Mouse (Mus musculus) G1E (cell line): ENCODE results near the gene Slc35e1. TPM values are rescaled to one million over a fixed set of nuclear protein-coding genes. Genes with fewer than 3 reads are reported as not detected.
A peak's percentile ranks its signal among the peaks of the same experiment; 100 is the strongest.

Source experiments
- ATAC-seq: 2 replicates; pipeline ENCODE4 v1.8.0; 2016; ENCODE audit warnings: mild to moderate bottlenecking; ENCODE audit not compliant: insufficient number of reproducible peaks, poor library complexity, low FRiP score, severe bottlenecking; ENCODE audit errors: extremely low read depth
- DNase-seq: peaks from one replicate; pipeline ENCODE4 v3.0.0; 2012; ENCODE audit warnings: low spot score
- H3K27me3 ChIP-seq: 2 replicates; pipeline ENCODE4 v1.6.1; 2012; ENCODE audit warnings: mild to moderate bottlenecking, low read length, inconsistent platforms; ENCODE audit not compliant: insufficient read depth
- H3K36me3 ChIP-seq: replicated peaks from 2 replicates; pipeline ENCODE3; 2012; ENCODE audit warnings: mild to moderate bottlenecking, inconsistent platforms
- H3K4me1 ChIP-seq: 2 replicates; pipeline ENCODE4 v1.6.1; 2012; ENCODE audit warnings: low read depth, low read length, inconsistent platforms, mixed read lengths; ENCODE audit not compliant: insufficient read depth
- H3K4me3 ChIP-seq: 2 replicates; pipeline ENCODE4 v1.5.1; 2012; ENCODE audit warnings: low read depth, mild to moderate bottlenecking, inconsistent platforms, low read length, moderate library complexity, mixed read lengths
- H3K9me3 ChIP-seq: replicated peaks from 2 replicates; pipeline ENCODE4 v1.6.1; 2012; ENCODE audit warnings: inconsistent platforms
- CTCF ChIP-seq: IDR thresholded peaks from 2 replicates; pipeline ENCODE4 v1.5.1; 2012; ENCODE audit warnings: low read depth, low read length, inconsistent platforms, mixed read lengths
- GATA1 ChIP-seq: IDR thresholded peaks from 2 replicates; pipeline ENCODE4 v1.6.1; 2012; ENCODE audit warnings: borderline replicate concordance, low read length, inconsistent platforms, mixed read lengths
- GATA2 ChIP-seq: IDR thresholded peaks from 2 replicates; pipeline ENCODE4 v1.6.1; 2012; ENCODE audit warnings: low read depth, low read length, inconsistent platforms, borderline replicate concordance
- POLR2AphosphoS5 ChIP-seq: IDR thresholded peaks from 2 replicates; pipeline ENCODE4 v1.6.1; 2012; ENCODE audit warnings: low read depth, low read length, inconsistent platforms; ENCODE audit not compliant: insufficient replicate concordance
- TAL1 ChIP-seq: conservative IDR thresholded peaks from 2 replicates; pipeline ENCODE4 v1.6.1; 2012; ENCODE audit warnings: low read depth, low read length, inconsistent platforms, mixed read lengths
- polyA plus RNA-seq: library from polyadenylated mRNA; stranded (reverse); fragments of >175 nt; gene quantifications from 2 replicates; pipeline ENCODE4 v1.2.3, GENCODE M21; 2012
- total RNA-seq, 2 experiments: library from RNA; stranded (forward) in 1 of 2; stranded (reverse) in 1 of 2; fragments of 200-1000 nt in 1 of 2; fragments of >200 nt in 1 of 2; fragmentation: Nextera tagmentation in 1 of 2; gene quantifications; 2 replicates each; pipeline ENCODE4 v1.2.3; 2014 to 2017

The Slc35e1 gene
- total and polyA plus RNA-seq, 3 experiments = 9.0 to 40.9 (median 22.7) TPM

GRCm38 (mm10) chr8:72492622-72493081 lies 238 bp upstream of the Slc35e1 start:
- no peaks in the 10 kb centered on the region for H3K27me3 ChIP-seq
- ATAC-seq (peak; percentile 94), DNase-seq (peak; percentile 97)
- H3K4me3 ChIP-seq = peak overlapping the region; percentile 99
- H3K9me3 ChIP-seq = no peaks in the 10 kb centered on the region
- TF ChIP-seq GATA2 (no peak), CTCF (no peak), GATA1 (no peak), POLR2AphosphoS5 (no peak), TAL1 (no peak)
- peaks cover 80% of the 10 kb centered on the region for H3K36me3 ChIP-seq
- peaks cover 68% of the 10 kb centered on the region for H3K4me1 ChIP-seq

DNA sequence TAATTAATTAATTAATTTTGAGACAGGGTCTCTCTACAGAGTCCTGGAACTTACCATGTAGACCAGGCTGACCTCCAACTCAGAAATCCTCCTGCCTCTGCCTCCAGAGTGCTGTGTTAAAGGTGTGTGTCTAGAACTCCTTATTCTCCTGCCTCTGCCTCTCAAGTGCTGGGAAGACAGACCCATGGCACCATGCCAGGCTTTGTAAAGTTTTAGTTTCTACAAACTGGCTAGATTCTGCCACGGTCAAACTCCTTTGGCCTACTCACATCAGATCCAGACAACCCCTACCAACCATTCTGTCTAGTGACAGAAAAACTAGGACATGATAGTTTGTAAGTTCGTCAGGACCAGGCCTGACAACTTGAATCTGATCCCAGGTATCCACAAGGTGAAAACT lies 1.4 kb downstream of the Slc35e1 start:
- peaks cover 80% of the 10 kb centered on the region for H3K36me3 ChIP-seq
- H3K4me3 ChIP-seq = no peak overlapping the region; the same call in 1 of the 2 replicates

GRCm38 (mm10) chr8:72487014-72487413 lies 5.4 kb downstream of the Slc35e1 start:
- no peak for ATAC-seq
- no peaks in the 10 kb centered on the region for H3K27me3 ChIP-seq
- H3K4me1 ChIP-seq = peaks cover 50% of the 10 kb centered on the region
- no peak overlapping the region for H3K4me3 ChIP-seq
- H3K9me3 ChIP-seq = no peaks in the 10 kb centered on the region
- H3K36me3 ChIP-seq = peaks cover 93% of the 10 kb centered on the region
- no peak for DNase-seq
- TF ChIP-seq POLR2AphosphoS5 = no peak
- no peak for TF ChIP-seq GATA1
- TF ChIP-seq CTCF = no peak
- no peak for TF ChIP-seq GATA2
- TF ChIP-seq TAL1 = no peak

More for the DNA sequence above, 1.4 kb downstream of the Slc35e1 start:
- TF ChIP-seq TAL1 = no peak
- no peak for TF ChIP-seq GATA2
- no peak for TF ChIP-seq CTCF
- no peak for TF ChIP-seq POLR2AphosphoS5
- TF ChIP-seq GATA1 = no peak
- peaks cover 70% of the 10 kb centered on the region for H3K4me1 ChIP-seq
- no peak for ATAC-seq
- no peaks in the 10 kb centered on the region for H3K9me3 ChIP-seq
- no peak for DNase-seq
- no peaks in the 10 kb centered on the region for H3K27me3 ChIP-seq

DNA sequence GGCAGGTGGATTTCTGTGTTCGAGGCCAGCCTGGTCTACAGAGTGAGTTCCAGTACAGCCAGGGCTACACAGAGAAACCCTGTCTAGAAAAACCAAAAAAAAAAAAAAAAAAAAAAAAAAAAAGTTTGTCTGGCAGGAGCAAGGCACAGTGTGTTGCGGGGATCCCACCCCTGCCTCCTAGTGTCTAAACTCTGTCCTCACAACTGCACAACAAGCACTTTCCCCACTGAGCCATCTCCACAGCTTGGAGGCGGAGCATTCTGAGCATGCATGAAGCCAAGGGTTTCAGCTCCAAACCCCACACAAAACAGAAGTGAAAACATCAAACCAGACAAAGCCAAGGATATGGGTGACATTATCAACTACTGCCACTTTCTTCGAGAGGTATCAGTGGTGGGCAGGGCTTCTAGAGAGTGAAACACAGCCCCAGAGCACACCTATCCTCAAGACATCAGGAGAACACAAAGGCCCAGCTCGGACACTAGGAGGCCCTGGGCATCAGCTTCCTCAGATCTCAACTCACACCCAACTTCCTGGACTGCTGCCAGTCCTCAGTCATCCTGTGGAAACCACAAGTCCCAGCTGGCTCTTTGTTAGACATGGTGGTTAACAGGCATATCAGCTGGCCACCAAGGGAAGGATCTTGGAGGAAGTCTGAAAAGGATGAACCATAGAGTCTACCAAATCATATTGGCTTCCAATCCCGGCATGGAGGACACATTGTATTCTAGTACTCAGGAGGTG lies 6.8 kb downstream of the Slc35e1 start:
- Histone ChIP-seq H3K27me3 (no peaks in the 10 kb centered on the region), H3K4me1 (peaks cover 37% of the 10 kb centered on the region), H3K9me3 (no peaks in the 10 kb centered on the region), H3K4me3 (no peak overlapping the region), H3K36me3 (peaks cover 98% of the 10 kb centered on the region)
- no peak for TF ChIP-seq TAL1
- no peak for TF ChIP-seq POLR2AphosphoS5
- TF ChIP-seq GATA1 = no peak
- no peak for TF ChIP-seq GATA2
- no peak for TF ChIP-seq CTCF
- ATAC-seq (no peak), DNase-seq (no peak)

DNA sequence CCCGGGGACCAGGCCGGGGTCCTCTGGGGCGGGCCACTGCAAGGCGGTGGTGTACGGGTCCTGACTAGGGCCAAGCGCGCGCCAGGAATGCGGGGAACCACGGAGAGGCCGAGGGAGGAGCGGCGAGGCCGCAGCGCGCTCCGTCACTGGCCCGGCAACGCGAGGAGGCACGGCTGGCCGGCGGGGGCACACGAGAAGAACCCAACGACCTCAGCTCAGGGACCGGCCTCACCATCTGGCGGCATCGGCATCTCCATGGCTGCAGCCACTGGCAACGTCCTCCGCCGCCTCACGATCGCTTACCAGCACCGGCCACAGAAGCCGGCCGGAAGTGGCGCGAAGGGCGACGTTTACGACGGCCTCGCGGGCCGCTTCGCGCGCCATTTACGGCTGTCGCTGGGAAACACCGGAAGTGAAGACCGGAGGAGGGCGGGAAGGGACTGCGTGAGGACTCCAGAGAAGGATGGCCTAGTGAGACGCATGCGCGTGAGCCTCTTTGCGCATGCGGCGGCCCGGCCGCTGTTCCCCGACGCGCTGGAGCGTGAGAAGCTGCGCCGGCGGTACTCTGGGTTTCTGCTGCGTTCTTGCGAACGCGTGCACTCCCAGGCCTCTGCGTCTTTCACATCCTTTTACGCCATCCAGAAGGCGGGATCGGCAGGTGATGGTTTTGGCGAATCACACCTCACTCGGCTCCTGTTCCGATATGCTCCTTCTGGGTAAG lies 17.4 kb downstream of the Slc35e1 start, which contains the start of gene Cherp:
Cherp (minus strand) TSS at position 401 of the 721 bp plus-strand sequence.
- DNase-seq (peak; percentile 99), ATAC-seq (peak; percentile 77)
- no peaks in the 10 kb centered on the region for H3K9me3 ChIP-seq
- peaks cover 70% of the 10 kb centered on the region for H3K36me3 ChIP-seq
- peaks cover 58% of the 10 kb centered on the region for H3K4me1 ChIP-seq
- no peaks in the 10 kb centered on the region for H3K27me3 ChIP-seq
- no peak for TF ChIP-seq CTCF
- no peak for TF ChIP-seq POLR2AphosphoS5
- TF ChIP-seq TAL1 = no peak
- no peak for TF ChIP-seq GATA2
- TF ChIP-seq GATA1 = no peak
- peak within 1 kb of the TSS; percentile 99 for H3K4me3 ChIP-seq

DNA sequence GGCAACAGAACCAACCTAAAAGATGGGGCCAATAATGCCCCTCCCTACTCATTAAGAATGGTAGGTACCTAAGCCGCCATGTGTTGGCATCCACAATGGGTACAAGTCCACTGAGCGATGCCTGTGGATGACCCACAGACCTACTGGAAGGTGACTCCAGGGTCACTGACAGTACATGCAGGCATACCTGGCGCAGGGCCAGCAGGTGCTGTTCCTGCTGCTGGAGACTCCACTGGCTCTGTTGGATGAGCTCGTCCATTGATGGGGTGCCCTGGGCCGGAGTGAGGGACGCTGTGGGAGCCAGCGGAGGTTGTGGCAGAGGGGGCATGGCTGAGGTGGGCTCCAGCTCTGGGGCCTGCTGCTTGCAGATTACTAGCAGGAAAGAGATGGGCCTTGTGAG lies 21.7 kb downstream of the Slc35e1 start:
- ATAC-seq (no peak), DNase-seq (no peak)
- Histone ChIP-seq H3K27me3 (no peaks in the 10 kb centered on the region), H3K4me1 (peaks cover 57% of the 10 kb centered on the region), H3K9me3 (no peaks in the 10 kb centered on the region), H3K4me3 (no peak overlapping the region), H3K36me3 (peaks cover 82% of the 10 kb centered on the region)
- TF ChIP-seq GATA2 (no peak), GATA1 (no peak), CTCF (no peak), POLR2AphosphoS5 (no peak), TAL1 (no peak)
